Mouse (Mus musculus) midbrain, postnatal 0 days (tissue): ENCODE data around the gene Cbarp. TPM values are rescaled to one million over a fixed set of nuclear protein-coding genes. Genes with fewer than 3 reads are reported as not detected.

Experiments
- ATAC-seq: fragments of 200-750 bp; cut with Nextera tagmentation; 2 replicates; pipeline ENCODE4 v1.8.0; 2017; ENCODE audit warnings: moderate number of reproducible peaks, mild to moderate bottlenecking, moderate TSS enrichment, moderate library complexity; ENCODE audit not compliant: low FRiP score
- DNase-seq: peaks from one replicate; pipeline ENCODE4 v3.0.0-alpha.2; 2015; ENCODE audit warnings: low spot score
- H3K27ac ChIP-seq: fragments of 300-500 bp; sonication (generic); 2 replicates; pipeline ENCODE4 v1.5.1; 2014; ENCODE audit warnings: low read depth, mild to moderate bottlenecking, low read length, mixed read lengths
- H3K27me3 ChIP-seq: fragments of 300-500 bp; sonication (generic); 2 replicates; pipeline ENCODE4 v1.6.1; 2014; ENCODE audit warnings: low read length, control low read depth, mixed read lengths; ENCODE audit not compliant: insufficient read depth
- H3K36me3 ChIP-seq: fragments of 300-500 bp; sonication (generic); 2 replicates; pipeline ENCODE4 v1.6.1; 2014; ENCODE audit warnings: low read length, control low read depth, mixed read lengths; ENCODE audit not compliant: insufficient read depth
- H3K4me1 ChIP-seq: fragments of 300-500 bp; sonication (generic); 2 replicates; pipeline ENCODE4 v1.6.1; 2014; ENCODE audit warnings: mild to moderate bottlenecking, control low read depth, antibody characterized with exemption, low read length, mixed read lengths; ENCODE audit not compliant: insufficient read depth
- H3K4me2 ChIP-seq: fragments of 300-500 bp; sonication (generic); 2 replicates; pipeline ENCODE4 v1.6.1; 2014; ENCODE audit warnings: low read depth, mild to moderate bottlenecking, low read length, mixed read lengths; ENCODE audit not compliant: poor library complexity, severe bottlenecking
- H3K4me3 ChIP-seq: fragments of 300-500 bp; sonication (generic); 2 replicates; pipeline ENCODE4 v1.5.1; 2014; ENCODE audit warnings: low read depth, mild to moderate bottlenecking, low read length, moderate library complexity
- H3K9ac ChIP-seq: fragments of 300-500 bp; sonication (generic); replicated peaks from 2 replicates; pipeline ENCODE4 v1.6.1; 2014; ENCODE audit warnings: mild to moderate bottlenecking, low read length, moderate library complexity, mixed read lengths; ENCODE audit not compliant: poor library complexity, severe bottlenecking
- H3K9me3 ChIP-seq: fragments of 300-500 bp; sonication (generic); 2 replicates; pipeline ENCODE4 v1.6.1; 2016; ENCODE audit warnings: low read length, control low read depth
- CTCF ChIP-seq: IDR thresholded peaks from 2 replicates; pipeline ENCODE4 v1.5.1; 2016; ENCODE audit warnings: antibody characterized with exemption, mild to moderate bottlenecking
- WGBS: fragments of 180-500 bp; shearing (Covaris S2); extraction: QIAGEN DNeasy Blood & Tissue Kit; methylation state at CpG from one replicate; pipeline ENCODE4 v1.1.7; 2014; 5-methylcytosine and 5-hydroxymethylcytosine counted together
- polyA plus RNA-seq: library from polyadenylated mRNA; unstranded; fragments of >200 nt; fragmentation: Nextera tagmentation; extraction: Ambion mirVana; gene quantifications from 2 replicates; pipeline ENCODE4 v1.2.1, GENCODE M21; 2015
- total RNA-seq: library from RNA; depleted of rRNA; stranded (reverse); fragments of >200 nt; gene quantifications from 2 replicates; pipeline ENCODE4 v1.2.3, GENCODE M21; 2014

Cbarp gene
- total and polyA plus RNA-seq, 2 experiments from 2014 or later, result 120 to 273 TPM

GRCm38 (mm10) chr10:80171760-80172526 is 31.3 kb upstream of the Cbarp start:
- H3K27ac ChIP-seq, result peak overlapping the region; percentile 83

GRCm38 (mm10) chr10:80171252-80171651 is 30.6 kb upstream of the Cbarp start:
- no peak for TF ChIP-seq CTCF
- Histone ChIP-seq H3K4me2 (no peak overlapping the region), H3K36me3 (peaks cover 18% of the 10 kb centered on the region), H3K9me3 (no peaks in the 10 kb centered on the region), H3K27ac (no peak overlapping the region), H3K4me3 (no peak overlapping the region), H3K27me3 (no peaks in the 10 kb centered on the region), H3K4me1 (peaks cover 7% of the 10 kb centered on the region; the same call in 1 of the 2 replicates), H3K9ac (no peak overlapping the region)
- DNase-seq (no peak), ATAC-seq (no peak)
- WGBS, result 88% methylated on average over 15 of the region's 15 CpGs

More at GRCm38 (mm10) chr10:80171760-80172526, 31.3 kb upstream of the Cbarp start:
- ATAC-seq (no peak), DNase-seq (no peak)
- no peaks in the 10 kb centered on the region for H3K27me3 ChIP-seq
- H3K36me3 ChIP-seq, result peaks cover 18% of the 10 kb centered on the region
- no peaks in the 10 kb centered on the region for H3K9me3 ChIP-seq
- WGBS, result 75% methylated on average over 45 of the region's 45 CpGs
- peak overlapping the region; percentile 60 for H3K4me2 ChIP-seq
- H3K9ac ChIP-seq, result peak overlapping the region; percentile 56
- no peak overlapping the region for H3K4me3 ChIP-seq
- peaks cover 7% of the 10 kb centered on the region; the same call in 1 of the 2 replicates for H3K4me1 ChIP-seq
- TF ChIP-seq CTCF, result no peak

- no peak for ATAC-seq
- 95% methylated on average over 19 of the region's 19 CpGs for WGBS
These were observed 30.0 kb upstream of the Cbarp start for GRCm38 (mm10) chr10:80170601-80171021.

GRCm38 (mm10) chr10:80170052-80170451 is 29.4 kb upstream of the Cbarp start:
- Histone ChIP-seq H3K9ac (no peak overlapping the region), H3K4me2 (no peak overlapping the region), H3K4me3 (no peak overlapping the region), H3K27ac (no peak overlapping the region), H3K36me3 (peaks cover 18% of the 10 kb centered on the region), H3K27me3 (no peaks in the 10 kb centered on the region), H3K9me3 (no peaks in the 10 kb centered on the region), H3K4me1 (peaks cover 11% of the 10 kb centered on the region; the same call in 1 of the 2 replicates)
- no peak for TF ChIP-seq CTCF
- ATAC-seq (no peak), DNase-seq (no peak)
- WGBS, result 97% methylated on average over 16 of the region's 16 CpGs

More at GRCm38 (mm10) chr10:80170601-80171021, 30.0 kb upstream of the Cbarp start:
- peaks cover 9% of the 10 kb centered on the region; the same call in 1 of the 2 replicates for H3K4me1 ChIP-seq
- no peak for TF ChIP-seq CTCF
- H3K36me3 ChIP-seq, result peaks cover 18% of the 10 kb centered on the region
- no peak overlapping the region for H3K27ac ChIP-seq
- no peaks in the 10 kb centered on the region for H3K27me3 ChIP-seq
- DNase-seq, result no peak
- no peak overlapping the region for H3K9ac ChIP-seq
- H3K4me3 ChIP-seq, result no peak overlapping the region
- H3K4me2 ChIP-seq, result no peak overlapping the region
- no peaks in the 10 kb centered on the region for H3K9me3 ChIP-seq

- WGBS, result 95% methylated on average over 7 of the region's 7 CpGs
- no peak overlapping the region for H3K4me2 ChIP-seq
- no peaks in the 10 kb centered on the region for H3K9me3 ChIP-seq
- ATAC-seq (no peak), DNase-seq (no peak)
- peaks cover 11% of the 10 kb centered on the region; the same call in 1 of the 2 replicates for H3K4me1 ChIP-seq
- peaks cover 18% of the 10 kb centered on the region for H3K36me3 ChIP-seq
- no peak for TF ChIP-seq CTCF
- no peak overlapping the region for H3K27ac ChIP-seq
- H3K9ac ChIP-seq, result no peak overlapping the region
- no peak overlapping the region for H3K4me3 ChIP-seq
- H3K27me3 ChIP-seq, result no peaks in the 10 kb centered on the region
These were observed 29.0 kb upstream of the Cbarp start for GRCm38 (mm10) chr10:80169651-80170050.

- TF ChIP-seq CTCF, result no peak
- DNase-seq (no peak), ATAC-seq (no peak)
- peak overlapping the region; percentile 91; the same call in 1 of the 2 replicates for H3K4me3 ChIP-seq
- H3K27me3 ChIP-seq, result no peaks in the 10 kb centered on the region
- 33% methylated on average over 1 of the region's 1 CpGs for WGBS
- peaks cover 11% of the 10 kb centered on the region; the same call in 1 of the 2 replicates for H3K4me1 ChIP-seq
- H3K4me2 ChIP-seq, result peak overlapping the region; percentile 77
- peak overlapping the region; percentile 100; the same call in 1 of the 2 replicates for H3K27ac ChIP-seq
- peaks cover 18% of the 10 kb centered on the region for H3K36me3 ChIP-seq
- peak overlapping the region; percentile 100; the same call in 1 of the 2 replicates for H3K9ac ChIP-seq
- H3K9me3 ChIP-seq, result no peaks in the 10 kb centered on the region
These were observed 28.4 kb upstream of the Cbarp start for GRCm38 (mm10) chr10:80169070-80169469.
